Mouse (Mus musculus): ENCODE data around the gene D5Ertd579e.

DNA sequence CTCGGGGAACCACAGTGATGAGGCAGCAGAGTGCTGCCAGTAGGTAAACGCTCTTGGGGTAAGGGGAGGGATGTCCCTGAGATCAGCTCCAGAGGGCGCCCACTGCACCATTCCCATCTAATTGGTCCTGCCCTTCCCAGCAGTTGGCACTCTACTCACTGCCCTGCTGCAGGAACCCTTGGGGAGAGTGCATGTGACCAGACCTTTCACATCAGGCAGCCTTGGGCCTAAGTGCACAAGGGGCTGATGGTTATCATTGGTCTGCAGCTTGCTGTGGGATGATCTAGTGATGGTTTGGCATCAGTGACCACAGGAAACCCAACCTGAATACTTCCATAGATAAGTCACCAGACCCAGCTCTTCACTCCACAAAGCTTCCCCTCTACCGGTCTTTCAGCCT, 98.2 kb downstream of the D5Ertd579e start:
- TF ChIP-seq CTCF (IDR thresholded peaks at IDR 0.05; ENCODE audit: insufficient read depth, low read depth, low read length) = no peak
- no peak for TF ChIP-seq POLR2A (IDR thresholded peaks at IDR 0.05; ENCODE audit: insufficient read depth, low read depth, low read length)
